Mouse (Mus musculus): ENCODE measurements around the gene Rasal2. TPM values are rescaled to one million over a fixed set of nuclear protein-coding genes. Genes with fewer than 3 reads are reported as not detected.

Rasal2 gene
- total RNA-seq, 1 experiment: 8.1 TPM

DNA sequence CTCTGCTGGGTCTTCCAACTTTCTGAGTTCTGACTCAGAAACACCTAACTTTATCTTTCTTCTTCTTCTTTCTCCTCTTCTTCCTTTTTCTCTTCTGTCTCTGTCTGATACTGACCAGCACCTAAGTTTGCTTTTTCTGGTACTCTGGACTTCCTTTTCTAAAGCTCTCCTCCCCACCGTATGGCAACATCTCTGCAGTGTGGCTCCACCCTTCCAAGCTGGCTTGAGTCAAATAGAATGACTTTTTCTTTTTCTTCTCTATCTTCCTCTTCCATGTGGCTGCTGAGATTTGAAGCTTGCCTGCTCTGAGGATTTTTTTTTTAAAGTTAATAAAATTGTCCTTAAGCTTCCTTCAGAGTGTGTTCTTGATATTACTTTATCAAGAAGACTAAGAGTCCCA, 115.3 kb downstream of the Rasal2 start:
- DNase-seq (ENCODE audit: low read depth, low spot score): no peak
- Histone ChIP-seq H3K36me3 (ENCODE audit: control insufficient read depth, insufficient read depth, low read length, poor library complexity, severe bottlenecking) (no peaks in the 10 kb centered on the region), H3K4me3 (ENCODE audit: insufficient read depth in 1 of 2, low read depth in 1 of 2, low read length in 2 of 2, poor library complexity in 1 of 2, severe bottlenecking in 1 of 2) (no peak overlapping the region), H3K9me3 (ENCODE audit: control insufficient read depth, insufficient read depth, low read depth, low read length) (no peaks in the 10 kb centered on the region), H3K9ac (ENCODE audit: insufficient read depth, low read depth, low read length, poor library complexity, severe bottlenecking) (no peak overlapping the region), H3K4me1 (ENCODE audit: control insufficient read depth in 2 of 2, insufficient read depth in 2 of 2, low read length in 2 of 2, poor library complexity in 1 of 2) (no peaks in the 10 kb centered on the region), H3K27ac (ENCODE audit: insufficient read depth, low read depth, low read length, poor library complexity, severe bottlenecking) (no peak overlapping the region)
- no peak for TF ChIP-seq CHD2 (IDR thresholded peaks at IDR 0.05; ENCODE audit: low read depth, low read length)
- no peak for TF ChIP-seq ZC3H11A (IDR thresholded peaks at IDR 0.05; ENCODE audit: borderline replicate concordance, low read depth, low read length)
- TF ChIP-seq MAFK (IDR thresholded peaks at IDR 0.05; ENCODE audit: insufficient read depth, low read depth, low read length): no peak
- in situ Hi-C loops (cut with MboI; ENCODE audit: low sequenced_read_pairs in 2 of 2, unreplicated experiment in 2 of 2): no loop called here

DNA sequence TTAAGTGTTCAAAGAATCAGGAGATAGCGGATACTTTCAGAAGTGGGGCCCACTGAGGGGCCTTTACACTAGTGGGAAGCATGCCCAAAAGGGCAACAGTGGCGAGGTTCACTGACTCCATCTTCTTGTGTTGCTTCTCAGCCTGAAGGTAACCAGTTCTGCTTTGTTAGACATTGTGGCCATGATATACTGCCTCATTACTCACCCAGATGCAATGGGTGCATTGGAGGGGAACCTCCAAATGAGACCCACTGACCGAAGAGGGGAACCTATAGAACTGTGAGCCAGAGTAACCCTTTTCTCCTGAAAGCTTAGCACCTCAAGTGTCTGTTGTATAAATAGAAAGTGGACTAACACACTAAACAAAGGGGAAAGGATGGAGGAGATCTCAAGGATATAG, 116.5 kb downstream of the Rasal2 start:
- H3K27ac ChIP-seq (ENCODE audit: insufficient read depth, low read depth, low read length, poor library complexity, severe bottlenecking): no peak overlapping the region
- H3K4me1 ChIP-seq (ENCODE audit: control insufficient read depth in 2 of 2, insufficient read depth in 2 of 2, low read length in 2 of 2, poor library complexity in 1 of 2): no peaks in the 10 kb centered on the region
- DNase-seq (ENCODE audit: low read depth, low spot score): no peak
- H3K9ac ChIP-seq (ENCODE audit: insufficient read depth, low read depth, low read length, poor library complexity, severe bottlenecking): no peak overlapping the region
- TF ChIP-seq ZNF384 (IDR thresholded peaks at IDR 0.05; ENCODE audit: low read depth, low read length) (no peak), HCFC1 (IDR thresholded peaks at IDR 0.05; ENCODE audit: borderline replicate concordance, insufficient read depth, low read length) (no peak), MAFK (IDR thresholded peaks at IDR 0.05; ENCODE audit: insufficient read depth, low read depth, low read length) (no peak), CHD2 (IDR thresholded peaks at IDR 0.05; ENCODE audit: low read depth, low read length) (no peak), ZC3H11A (IDR thresholded peaks at IDR 0.05; ENCODE audit: borderline replicate concordance, low read depth, low read length) (no peak)
- no peak overlapping the region for H3K4me3 ChIP-seq (ENCODE audit: insufficient read depth in 1 of 2, low read depth in 1 of 2, low read length in 2 of 2, poor library complexity in 1 of 2, severe bottlenecking in 1 of 2)
- no peaks in the 10 kb centered on the region for H3K36me3 ChIP-seq (ENCODE audit: control insufficient read depth, insufficient read depth, low read length, poor library complexity, severe bottlenecking)
- H3K9me3 ChIP-seq (ENCODE audit: control insufficient read depth, insufficient read depth, low read depth, low read length): no peaks in the 10 kb centered on the region
- in situ Hi-C loops (cut with MboI; ENCODE audit: low sequenced_read_pairs in 2 of 2, unreplicated experiment in 2 of 2): no loop called here

DNA sequence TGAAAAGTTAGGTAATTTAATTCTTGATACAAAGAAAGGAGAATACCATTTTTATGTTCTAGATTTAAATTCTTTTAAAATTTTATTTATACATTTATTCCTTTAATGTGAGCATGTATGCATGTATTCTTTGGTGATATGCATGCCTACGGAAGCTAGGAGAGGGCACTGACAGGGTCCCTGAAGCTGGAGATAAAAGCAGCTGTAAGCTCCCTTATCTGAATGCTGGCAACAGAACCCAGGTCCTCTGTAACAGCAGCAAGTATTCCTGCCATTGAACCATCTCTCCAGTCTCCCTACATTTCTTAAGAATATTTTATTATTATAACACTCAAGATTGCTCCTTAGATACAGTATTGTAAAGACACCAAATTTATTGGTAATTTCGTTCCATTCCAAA, 122.2 kb downstream of the Rasal2 start:
- DNase-seq (ENCODE audit: low read depth, low spot score): no peak
- no peak overlapping the region for H3K4me3 ChIP-seq (ENCODE audit: insufficient read depth in 1 of 2, low read depth in 1 of 2, low read length in 2 of 2, poor library complexity in 1 of 2, severe bottlenecking in 1 of 2)
- H3K36me3 ChIP-seq (ENCODE audit: control insufficient read depth, insufficient read depth, low read length, poor library complexity, severe bottlenecking): no peaks in the 10 kb centered on the region
- H3K9ac ChIP-seq (ENCODE audit: insufficient read depth, low read depth, low read length, poor library complexity, severe bottlenecking): no peak overlapping the region
- H3K4me1 ChIP-seq (ENCODE audit: control insufficient read depth in 2 of 2, insufficient read depth in 2 of 2, low read length in 2 of 2, poor library complexity in 1 of 2): no peaks in the 10 kb centered on the region
- TF ChIP-seq ZNF384 (IDR thresholded peaks at IDR 0.05; ENCODE audit: low read depth, low read length) (no peak), HCFC1 (IDR thresholded peaks at IDR 0.05; ENCODE audit: borderline replicate concordance, insufficient read depth, low read length) (no peak), MAFK (IDR thresholded peaks at IDR 0.05; ENCODE audit: insufficient read depth, low read depth, low read length) (no peak), CHD2 (IDR thresholded peaks at IDR 0.05; ENCODE audit: low read depth, low read length) (no peak), ZC3H11A (IDR thresholded peaks at IDR 0.05; ENCODE audit: borderline replicate concordance, low read depth, low read length) (no peak)
- in situ Hi-C loops (cut with MboI; ENCODE audit: low sequenced_read_pairs in 2 of 2, unreplicated experiment in 2 of 2): no loop called here
- H3K27ac ChIP-seq (ENCODE audit: insufficient read depth, low read depth, low read length, poor library complexity, severe bottlenecking): no peak overlapping the region
- H3K9me3 ChIP-seq (ENCODE audit: control insufficient read depth, insufficient read depth, low read depth, low read length): no peaks in the 10 kb centered on the region

DNA sequence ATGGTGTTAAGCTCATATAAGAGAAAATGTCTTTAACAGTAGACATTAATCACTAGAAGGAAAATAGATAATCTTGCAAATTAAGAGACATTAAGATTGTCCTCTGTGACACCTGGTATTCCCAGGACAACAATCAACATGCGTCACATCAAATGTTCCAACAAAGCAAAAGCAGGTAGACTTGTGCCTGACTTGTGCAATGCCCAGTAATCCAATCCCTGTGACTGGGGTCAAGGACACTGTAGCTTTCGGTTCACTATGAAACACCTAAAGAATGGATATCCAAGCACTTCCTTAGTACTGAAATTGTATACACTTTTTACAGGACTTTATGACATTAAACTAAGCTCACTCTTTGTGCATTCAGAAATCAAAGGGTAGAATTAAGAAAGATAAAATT, 123.1 kb downstream of the Rasal2 start:
- Histone ChIP-seq H3K4me3 (ENCODE audit: insufficient read depth in 1 of 2, low read depth in 1 of 2, low read length in 2 of 2, poor library complexity in 1 of 2, severe bottlenecking in 1 of 2) (no peak overlapping the region), H3K4me1 (ENCODE audit: control insufficient read depth in 2 of 2, insufficient read depth in 2 of 2, low read length in 2 of 2, poor library complexity in 1 of 2) (no peaks in the 10 kb centered on the region), H3K36me3 (ENCODE audit: control insufficient read depth, insufficient read depth, low read length, poor library complexity, severe bottlenecking) (no peaks in the 10 kb centered on the region), H3K9ac (ENCODE audit: insufficient read depth, low read depth, low read length, poor library complexity, severe bottlenecking) (no peak overlapping the region), H3K9me3 (ENCODE audit: control insufficient read depth, insufficient read depth, low read depth, low read length) (no peaks in the 10 kb centered on the region), H3K27ac (ENCODE audit: insufficient read depth, low read depth, low read length, poor library complexity, severe bottlenecking) (no peak overlapping the region)
- no peak for TF ChIP-seq ZNF384 (IDR thresholded peaks at IDR 0.05; ENCODE audit: low read depth, low read length)
- no peak for TF ChIP-seq ZC3H11A (IDR thresholded peaks at IDR 0.05; ENCODE audit: borderline replicate concordance, low read depth, low read length)
- TF ChIP-seq MAFK (IDR thresholded peaks at IDR 0.05; ENCODE audit: insufficient read depth, low read depth, low read length): no peak
- no peak for TF ChIP-seq HCFC1 (IDR thresholded peaks at IDR 0.05; ENCODE audit: borderline replicate concordance, insufficient read depth, low read length)
- TF ChIP-seq CHD2 (IDR thresholded peaks at IDR 0.05; ENCODE audit: low read depth, low read length): no peak
- no peak for DNase-seq (ENCODE audit: low read depth, low spot score)
- in situ Hi-C loops (cut with MboI; ENCODE audit: low sequenced_read_pairs in 2 of 2, unreplicated experiment in 2 of 2): no loop called here

DNA sequence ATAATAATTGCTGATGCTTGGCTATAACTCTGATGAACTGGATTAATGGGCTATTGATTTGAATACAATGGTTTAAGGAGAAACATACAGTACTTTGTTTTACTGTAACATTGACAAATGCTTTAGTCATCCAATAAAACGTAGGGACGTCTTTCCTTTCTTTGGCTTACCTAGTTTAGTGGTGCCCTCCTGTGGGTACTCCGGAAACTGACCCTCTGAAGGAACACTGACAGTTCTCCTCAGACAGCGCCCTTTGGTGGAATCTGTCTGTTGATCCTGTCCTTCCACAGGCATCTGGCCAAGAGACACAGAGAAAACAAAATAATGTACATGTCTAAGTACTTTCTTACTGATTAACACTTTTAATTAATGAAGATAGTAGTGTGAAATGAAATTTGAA, 125.8 kb downstream of the Rasal2 start:
- in situ Hi-C loops (cut with MboI; ENCODE audit: low sequenced_read_pairs in 2 of 2, unreplicated experiment in 2 of 2): no loop called here
- H3K9ac ChIP-seq (ENCODE audit: insufficient read depth, low read depth, low read length, poor library complexity, severe bottlenecking): no peak overlapping the region
- TF ChIP-seq ZC3H11A (IDR thresholded peaks at IDR 0.05; ENCODE audit: borderline replicate concordance, low read depth, low read length) (no peak), HCFC1 (IDR thresholded peaks at IDR 0.05; ENCODE audit: borderline replicate concordance, insufficient read depth, low read length) (no peak), CHD2 (IDR thresholded peaks at IDR 0.05; ENCODE audit: low read depth, low read length) (no peak), ZNF384 (IDR thresholded peaks at IDR 0.05; ENCODE audit: low read depth, low read length) (no peak), MAFK (IDR thresholded peaks at IDR 0.05; ENCODE audit: insufficient read depth, low read depth, low read length) (no peak)
- H3K36me3 ChIP-seq (ENCODE audit: control insufficient read depth, insufficient read depth, low read length, poor library complexity, severe bottlenecking): no peaks in the 10 kb centered on the region
- no peak overlapping the region for H3K4me3 ChIP-seq (ENCODE audit: insufficient read depth in 1 of 2, low read depth in 1 of 2, low read length in 2 of 2, poor library complexity in 1 of 2, severe bottlenecking in 1 of 2)
- no peaks in the 10 kb centered on the region for H3K4me1 ChIP-seq (ENCODE audit: control insufficient read depth in 2 of 2, insufficient read depth in 2 of 2, low read length in 2 of 2, poor library complexity in 1 of 2)
- no peak for DNase-seq (ENCODE audit: low read depth, low spot score)
- H3K9me3 ChIP-seq (ENCODE audit: control insufficient read depth, insufficient read depth, low read depth, low read length): no peaks in the 10 kb centered on the region
- H3K27ac ChIP-seq (ENCODE audit: insufficient read depth, low read depth, low read length, poor library complexity, severe bottlenecking): no peak overlapping the region
